Mouse (Mus musculus) adrenal gland, adult 2 months (tissue): ENCODE data around the gene Zfp874b. TPM values are rescaled to one million over a fixed set of nuclear protein-coding genes. Genes with fewer than 3 reads are reported as not detected.

Experiments
- polyA plus RNA-seq: library from polyadenylated mRNA; depleted of rRNA; stranded (reverse); fragments of >200 nt; gene quantifications from 2 replicates; pipeline ENCODE4 v1.2.3, GENCODE M21; 2012; rRNA removed
- total RNA-seq, 2 experiments: library from RNA; stranded (reverse); gene quantifications; 2 replicates each; pipeline ENCODE4 v1.2.3; 2021

Gene Zfp874b
- total and polyA plus RNA-seq, 3 experiments = 0.95 to 17.3 (median 16.1) TPM

Other genes with a start within 250 kb of the Zfp874b start
- gene Zfp458, start 205.8 kb downstream of the Zfp874b start, total RNA-seq = 1 to 10 TPM; 3.4 to 3.6 TPM
- 0.09 and 0.13 TPM in 2 replicates for gene Zfp458, start 205.8 kb downstream of the Zfp874b start, polyA plus RNA-seq
- 1 to 10 TPM; 3.3 to 4.6 TPM for gene Zfp457, start 177.8 kb downstream of the Zfp874b start, total RNA-seq
- 0.15 and 0.73 TPM in 2 replicates for gene Zfp457, start 177.8 kb downstream of the Zfp874b start, polyA plus RNA-seq
- gene Zfp595, start 151.7 kb downstream of the Zfp874b start, total RNA-seq = 1 to 10 TPM; 3.8 to 5.7 TPM
- gene Zfp595, start 151.7 kb downstream of the Zfp874b start, polyA plus RNA-seq = 0.10 and 0.12 TPM in 2 replicates
- gene Gm28044, start 123.7 kb downstream of the Zfp874b start, total RNA-seq = 1 to 10 TPM; 1.2 to 1.8 TPM
- not detected in 2 replicates for gene Gm28044, start 123.7 kb downstream of the Zfp874b start, polyA plus RNA-seq
- 1 to 10 TPM; 2.6 to 2.8 TPM for gene Zfp953, start 123.7 kb downstream of the Zfp874b start, total RNA-seq
- gene Zfp953, start 123.7 kb downstream of the Zfp874b start, polyA plus RNA-seq = 0.04 and 0.06 TPM in 2 replicates
- gene Gm28041, start 108.5 kb downstream of the Zfp874b start, total RNA-seq = 1 to 10 TPM; 1.1 TPM
- not detected in 2 replicates for gene Gm28041, start 108.5 kb downstream of the Zfp874b start, polyA plus RNA-seq
- gene Zfp456, start 108.4 kb downstream of the Zfp874b start, total RNA-seq = 1 to 10 TPM in 1 of 2 experiments, under 1 TPM in 1; 0.98 to 1.4 TPM
- not detected in 2 replicates for gene Zfp456, start 108.4 kb downstream of the Zfp874b start, polyA plus RNA-seq
- gene Zfp429, start 84.4 kb downstream of the Zfp874b start, total RNA-seq = 1 to 10 TPM; 3.5 to 4.7 TPM
- 1.4 TPM in 1 of 2 replicates, not detected in the other for gene Zfp429, start 84.4 kb downstream of the Zfp874b start, polyA plus RNA-seq
- gene Zfp459, start 62.8 kb downstream of the Zfp874b start, total RNA-seq = 1 to 10 TPM in 1 of 2 experiments, under 1 TPM in 1; 0.29 to 3.9 TPM
- gene Zfp459, start 62.8 kb downstream of the Zfp874b start, polyA plus RNA-seq = 0.02 TPM in 1 of 2 replicates, not detected in the other
- gene Zfp874a, start 32.6 kb downstream of the Zfp874b start, total RNA-seq = 10 to 100 TPM; 16.5 to 20.0 TPM
- 0.44 and 0.46 TPM in 2 replicates for gene Zfp874a, start 32.6 kb downstream of the Zfp874b start, polyA plus RNA-seq
- 1 to 10 TPM; 7.5 to 7.6 TPM for gene Zfp58, start 16.3 kb upstream of the Zfp874b start, total RNA-seq
- 0.17 and 0.20 TPM in 2 replicates for gene Zfp58, start 16.3 kb upstream of the Zfp874b start, polyA plus RNA-seq
- not detected for gene Gm26965, start 41.9 kb upstream of the Zfp874b start, total RNA-seq
- gene Gm26965, start 41.9 kb upstream of the Zfp874b start, polyA plus RNA-seq = not detected in 2 replicates
- gene Zfp87, start 41.9 kb upstream of the Zfp874b start, total RNA-seq = 10 to 100 TPM; 23.1 to 24.2 TPM
- gene Zfp87, start 41.9 kb upstream of the Zfp874b start, polyA plus RNA-seq = 3.0 and 4.2 TPM in 2 replicates
- gene Zfp748, start 69.6 kb upstream of the Zfp874b start, total RNA-seq = 1 to 10 TPM; 9.0 to 9.3 TPM
- gene Zfp748, start 69.6 kb upstream of the Zfp874b start, polyA plus RNA-seq = 0.66 and 0.75 TPM in 2 replicates
- 1 to 10 TPM; 6.4 to 7.8 TPM for gene Zfp729b, start 125.4 kb upstream of the Zfp874b start, total RNA-seq
- gene Zfp729b, start 125.4 kb upstream of the Zfp874b start, polyA plus RNA-seq = 0.03 and 0.09 TPM in 2 replicates
- 1 to 10 TPM; 1.2 to 1.3 TPM for gene Gm49345, start 153.5 kb upstream of the Zfp874b start, total RNA-seq
- not detected in 2 replicates for gene Gm49345, start 153.5 kb upstream of the Zfp874b start, polyA plus RNA-seq
- 1 to 10 TPM; 6.0 to 6.5 TPM for gene Zfp729a, start 153.5 kb upstream of the Zfp874b start, total RNA-seq
- 0.12 and 0.29 TPM in 2 replicates for gene Zfp729a, start 153.5 kb upstream of the Zfp874b start, polyA plus RNA-seq
- 10 to 100 TPM in 1 of 2 experiments, 1 to 10 TPM in 1; 6.8 to 14.3 TPM for gene Zfp738, start 202.8 kb upstream of the Zfp874b start, total RNA-seq
- 0.95 and 1.8 TPM in 2 replicates for gene Zfp738, start 202.8 kb upstream of the Zfp874b start, polyA plus RNA-seq
- 10 to 100 TPM; 10.2 to 10.6 TPM for gene Zfp65, start 244.9 kb upstream of the Zfp874b start, total RNA-seq
- 0.06 and 0.16 TPM in 2 replicates for gene Zfp65, start 244.9 kb upstream of the Zfp874b start, polyA plus RNA-seq